Mouse (Mus musculus): ENCODE measurements at regions not wholly inside any gene's neighbourhood (a gene's known extent, or its start where the extent isn't known, plus 50 kb on each side); places are given as distances from the start of the nearest gene placed in this dataset.
A peak's percentile ranks its signal among the peaks of the same experiment; 100 is the strongest.

GRCm38 (mm10) chr14:101382838-101383237 is 182.7 kb upstream of the Prr30 start:
- no peak overlapping the region for H3K4me3 ChIP-seq (replicated peaks; ENCODE audit: low read length)
- no peaks in the 10 kb centered on the region for H3K9me3 ChIP-seq (ENCODE audit: low read length)
- TF ChIP-seq POU5F1 (IDR thresholded peaks at IDR 0.05; ENCODE audit: borderline replicate concordance, low read length) (no peak), CTCF (conservative IDR thresholded peaks at IDR 0.05; ENCODE audit: low read length) (no peak), NANOG (IDR thresholded peaks at IDR 0.05; ENCODE audit: borderline replicate concordance, low read length) (no peak)
- H3K36me3 ChIP-seq (ENCODE audit: insufficient read depth, low read length): no peaks in the 10 kb centered on the region
- peaks cover 10% of the 10 kb centered on the region; the same call in 1 of the 2 replicates for H3K27me3 ChIP-seq (ENCODE audit: insufficient read depth, low read length)
- no peaks in the 10 kb centered on the region for H3K4me1 ChIP-seq (replicated peaks; ENCODE audit: low read depth, low read length)

- TF ChIP-seq POU5F1 (IDR thresholded peaks at IDR 0.05; ENCODE audit: borderline replicate concordance, low read length) (no peak), CTCF (conservative IDR thresholded peaks at IDR 0.05; ENCODE audit: low read length) (no peak), NANOG (IDR thresholded peaks at IDR 0.05; ENCODE audit: borderline replicate concordance, low read length) (no peak)
- Histone ChIP-seq H3K9me3 (ENCODE audit: low read length) (no peaks in the 10 kb centered on the region), H3K36me3 (ENCODE audit: insufficient read depth, low read length) (no peaks in the 10 kb centered on the region), H3K27me3 (ENCODE audit: insufficient read depth, low read length) (peaks cover 14% of the 10 kb centered on the region; the same call in 1 of the 2 replicates), H3K4me1 (replicated peaks; ENCODE audit: low read depth, low read length) (no peaks in the 10 kb centered on the region), H3K4me3 (replicated peaks; ENCODE audit: low read length) (no peak overlapping the region)
These were observed 181.8 kb upstream of the Prr30 start for GRCm38 (mm10) chr14:101381943-101382342.

GRCm38 (mm10) chr14:101379663-101380006 is 179.5 kb upstream of the Prr30 start:
- no peak for TF ChIP-seq CTCF (conservative IDR thresholded peaks at IDR 0.05; ENCODE audit: low read length)
- TF ChIP-seq POU5F1 (IDR thresholded peaks at IDR 0.05; ENCODE audit: borderline replicate concordance, low read length): no peak
- no peak for TF ChIP-seq NANOG (IDR thresholded peaks at IDR 0.05; ENCODE audit: borderline replicate concordance, low read length)

GRCm38 (mm10) chr14:101378965-101379662 is 179.0 kb upstream of the Prr30 start:
- peaks cover 18% of the 10 kb centered on the region for H3K27me3 ChIP-seq (ENCODE audit: insufficient read depth, low read length)
- H3K9me3 ChIP-seq (ENCODE audit: low read length): no peaks in the 10 kb centered on the region
- no peaks in the 10 kb centered on the region for H3K4me1 ChIP-seq (replicated peaks; ENCODE audit: low read depth, low read length)
- TF ChIP-seq NANOG (IDR thresholded peaks at IDR 0.05; ENCODE audit: borderline replicate concordance, low read length): no peak
- TF ChIP-seq POU5F1 (IDR thresholded peaks at IDR 0.05; ENCODE audit: borderline replicate concordance, low read length): no peak
- peak; percentile 59 for TF ChIP-seq CTCF (conservative IDR thresholded peaks at IDR 0.05; ENCODE audit: low read length)
- no peaks in the 10 kb centered on the region for H3K36me3 ChIP-seq (ENCODE audit: insufficient read depth, low read length)
- no peak overlapping the region for H3K4me3 ChIP-seq (replicated peaks; ENCODE audit: low read length)

More at GRCm38 (mm10) chr14:101379663-101380006, 179.5 kb upstream of the Prr30 start:
- no peaks in the 10 kb centered on the region for H3K36me3 ChIP-seq (ENCODE audit: insufficient read depth, low read length)
- H3K4me3 ChIP-seq (replicated peaks; ENCODE audit: low read length): no peak overlapping the region
- H3K4me1 ChIP-seq (replicated peaks; ENCODE audit: low read depth, low read length): no peaks in the 10 kb centered on the region
- peaks cover 18% of the 10 kb centered on the region for H3K27me3 ChIP-seq (ENCODE audit: insufficient read depth, low read length)
- no peaks in the 10 kb centered on the region for H3K9me3 ChIP-seq (ENCODE audit: low read length)

- no peak for TF ChIP-seq CTCF (conservative IDR thresholded peaks at IDR 0.05; ENCODE audit: low read length)
- TF ChIP-seq NANOG (IDR thresholded peaks at IDR 0.05; ENCODE audit: borderline replicate concordance, low read length): no peak
- TF ChIP-seq POU5F1 (IDR thresholded peaks at IDR 0.05; ENCODE audit: borderline replicate concordance, low read length): no peak
- Histone ChIP-seq H3K27me3 (ENCODE audit: insufficient read depth, low read length) (peaks cover 18% of the 10 kb centered on the region), H3K4me3 (replicated peaks; ENCODE audit: low read length) (no peak overlapping the region), H3K36me3 (ENCODE audit: insufficient read depth, low read length) (no peaks in the 10 kb centered on the region), H3K9me3 (ENCODE audit: low read length) (no peaks in the 10 kb centered on the region), H3K4me1 (replicated peaks; ENCODE audit: low read depth, low read length) (no peaks in the 10 kb centered on the region)
These were observed 178.4 kb upstream of the Prr30 start for GRCm38 (mm10) chr14:101378545-101378944.

GRCm38 (mm10) chr14:101376690-101377089 is 176.6 kb upstream of the Prr30 start:
- TF ChIP-seq NANOG (IDR thresholded peaks at IDR 0.05; ENCODE audit: borderline replicate concordance, low read length): no peak
- no peak for TF ChIP-seq POU5F1 (IDR thresholded peaks at IDR 0.05; ENCODE audit: borderline replicate concordance, low read length)
- no peak for TF ChIP-seq CTCF (conservative IDR thresholded peaks at IDR 0.05; ENCODE audit: low read length)
- no peak overlapping the region for H3K4me3 ChIP-seq (replicated peaks; ENCODE audit: low read length)

GRCm38 (mm10) chr14:101375833-101376232 is 175.7 kb upstream of the Prr30 start:
- TF ChIP-seq CTCF (conservative IDR thresholded peaks at IDR 0.05; ENCODE audit: low read length) (no peak), POU5F1 (IDR thresholded peaks at IDR 0.05; ENCODE audit: borderline replicate concordance, low read length) (no peak), NANOG (IDR thresholded peaks at IDR 0.05; ENCODE audit: borderline replicate concordance, low read length) (no peak)
- H3K36me3 ChIP-seq (ENCODE audit: insufficient read depth, low read length): no peaks in the 10 kb centered on the region
- no peaks in the 10 kb centered on the region for H3K9me3 ChIP-seq (ENCODE audit: low read length)
- no peak overlapping the region for H3K4me3 ChIP-seq (replicated peaks; ENCODE audit: low read length)
- H3K4me1 ChIP-seq (replicated peaks; ENCODE audit: low read depth, low read length): no peaks in the 10 kb centered on the region
- peaks cover 18% of the 10 kb centered on the region for H3K27me3 ChIP-seq (ENCODE audit: insufficient read depth, low read length)

More at GRCm38 (mm10) chr14:101376690-101377089, 176.6 kb upstream of the Prr30 start:
- no peaks in the 10 kb centered on the region for H3K9me3 ChIP-seq (ENCODE audit: low read length)
- peaks cover 18% of the 10 kb centered on the region for H3K27me3 ChIP-seq (ENCODE audit: insufficient read depth, low read length)
- H3K36me3 ChIP-seq (ENCODE audit: insufficient read depth, low read length): no peaks in the 10 kb centered on the region
- no peaks in the 10 kb centered on the region for H3K4me1 ChIP-seq (replicated peaks; ENCODE audit: low read depth, low read length)

GRCm38 (mm10) chr14:101373864-101374263 is 173.7 kb upstream of the Prr30 start:
- no peaks in the 10 kb centered on the region for H3K36me3 ChIP-seq (ENCODE audit: insufficient read depth, low read length)
- H3K4me3 ChIP-seq (replicated peaks; ENCODE audit: low read length): no peak overlapping the region
- no peaks in the 10 kb centered on the region for H3K9me3 ChIP-seq (ENCODE audit: low read length)
- no peak for TF ChIP-seq POU5F1 (IDR thresholded peaks at IDR 0.05; ENCODE audit: borderline replicate concordance, low read length)
- TF ChIP-seq NANOG (IDR thresholded peaks at IDR 0.05; ENCODE audit: borderline replicate concordance, low read length): no peak
- TF ChIP-seq CTCF (conservative IDR thresholded peaks at IDR 0.05; ENCODE audit: low read length): no peak
- no peaks in the 10 kb centered on the region for H3K4me1 ChIP-seq (replicated peaks; ENCODE audit: low read depth, low read length)
- peaks cover 14% of the 10 kb centered on the region for H3K27me3 ChIP-seq (ENCODE audit: insufficient read depth, low read length)

Measured in E14TG2a.4 (cell line).